Mouse (Mus musculus) Patski (cell line): ENCODE data around the gene Trak2. TPM values are rescaled to one million over a fixed set of nuclear protein-coding genes. Genes with fewer than 3 reads are reported as not detected.
"Not testable (repeated sequence)": the region's sequence is repeated elsewhere in the genome, so short reads cannot be mapped to it uniquely, and the experiment has no call there.

Source experiments
- ATAC-seq: fragments of 100-300 bp; one replicate; pipeline ENCODE4 v1.8.0; 2021
- CTCF ChIA-PET: fragments of 350-600 bp; sonication (Branson Sonifier 250); formaldehyde crosslinking; loops from one replicate; lab custom pipeline; 2022; ENCODE audit warnings: inconsistent platforms; lab: Charles Lee
- POLR2A ChIA-PET: fragments of 350-600 bp; sonication (Branson Sonifier 250); formaldehyde crosslinking; loops from one replicate; lab custom pipeline; 2022; ENCODE audit warnings: antibody characterized with exemption, inconsistent platforms; lab: Charles Lee
- DNase-seq: peaks from one replicate; pipeline ENCODE4 v3.0.0-alpha.2; 2011; ENCODE audit warnings: low read depth, low spot score
- H3K27me3 ChIP-seq: fragments of 371-371 bp; one replicate; pipeline ENCODE4 v1.5.1; 2021
- CTCF ChIP-seq: fragments of 100-300 bp; IDR thresholded peaks from one replicate; pipeline ENCODE4 v1.5.1; 2021
- in situ Hi-C: fragments of 300-500 bp; cut with MboI; formaldehyde crosslinking; loops from 3 replicates; pipeline ENCODE4 v1.11.1; 2018; ENCODE audit warnings: low pct_unique_long_range_greater_than_20kb, mixed read lengths
- polyA plus RNA-seq: library from polyadenylated mRNA; unstranded; gene quantifications from one replicate; pipeline ENCODE4 v1.2.3, GENCODE M21; 2021

The Trak2 gene
- polyA plus RNA-seq, 1 experiment from 2014 or later = 77.4 TPM

GRCm38 (mm10) chr1:58970054-58970453 is 3.2 kb downstream of the Trak2 start:
- in situ Hi-C loops = no loop called here
- no peak for DNase-seq
- CTCF ChIA-PET = interaction anchor here (0.7 kb wide), 1 partner anchor 13 kb away, joined by 3 read pairs; no protein-coding TSS in a partner anchor
- no peak for ATAC-seq
- no peak for TF ChIP-seq CTCF
- POLR2A ChIA-PET = no interaction called here
- H3K27me3 ChIP-seq = no peaks in the 10 kb centered on the region

- no peaks in the 10 kb centered on the region for H3K27me3 ChIP-seq
- DNase-seq (no peak), ATAC-seq (no peak)
- CTCF ChIA-PET = interaction anchor here (0.6 to 1.4 kb wide), 5 partner anchors 13 to 570 kb away, joined by 3 read pairs; no protein-coding TSS in a partner anchor
- TF ChIP-seq CTCF = no peak
- in situ Hi-C loops = no loop called here
- POLR2A ChIA-PET = no interaction called here
Measured at GRCm38 (mm10) chr1:58967534-58967933, 5.7 kb downstream of the Trak2 start.

DNA sequence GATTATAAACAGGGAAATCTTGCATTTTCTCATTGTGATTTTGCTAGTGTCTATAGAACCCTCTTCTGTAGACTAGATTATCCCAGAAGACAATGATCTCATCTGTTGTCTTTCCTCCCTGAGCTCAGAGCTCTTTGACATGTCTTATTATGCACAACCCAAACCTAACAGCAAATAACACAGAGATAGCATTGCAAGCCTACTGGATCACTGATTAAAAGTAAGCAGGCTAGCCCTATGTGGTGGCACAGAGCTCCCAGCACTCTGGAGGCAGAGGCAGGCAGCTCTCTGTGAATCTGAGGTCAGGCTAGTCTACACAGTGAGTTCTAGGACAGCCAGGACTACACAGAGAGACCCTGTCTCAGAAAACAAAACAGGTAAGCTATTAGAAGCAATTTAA is 10.4 kb downstream of the Trak2 start:
- ATAC-seq = no peak
- no peaks in the 10 kb centered on the region for H3K27me3 ChIP-seq
- DNase-seq = no peak
- ChIA-PET CTCF (interaction anchor here (1.3 to 3.2 kb wide), 3 partner anchors 9 to 12 kb away, joined by 3 to 15 read pairs (median 5); partner anchors contain the start of genes Stradb and Trak2), POLR2A (interaction anchor here (1.2 to 1.9 kb wide), 2 partner anchors 10 to 11 kb away, joined by 3 to 8 read pairs; partner anchors contain the start of genes Stradb and Trak2)
- in situ Hi-C loops = no loop called here
- TF ChIP-seq CTCF = no peak

- ChIA-PET POLR2A (interaction anchor here (1.9 kb wide), 1 partner anchor 11 kb away, joined by 8 read pairs; the partner anchor contains the start of genes Stradb and Trak2), CTCF (interaction anchor here (1.6 to 3.2 kb wide), 2 partner anchors 10 to 11 kb away, joined by 5 to 15 read pairs; partner anchors contain the start of genes Stradb and Trak2)
- no peak for TF ChIP-seq CTCF
- DNase-seq = no peak
- in situ Hi-C loops = no loop called here
- H3K27me3 ChIP-seq = no peaks in the 10 kb centered on the region
- ATAC-seq = no peak
Measured at GRCm38 (mm10) chr1:58962418-58962817, 10.8 kb downstream of the Trak2 start.

GRCm38 (mm10) chr1:58961152-58961893 is 11.9 kb downstream of the Trak2 start:
- POLR2A ChIA-PET = no interaction called here
- no peak for TF ChIP-seq CTCF
- no peaks in the 10 kb centered on the region for H3K27me3 ChIP-seq
- CTCF ChIA-PET = interaction anchor here (0.7 to 3.2 kb wide), 6 partner anchors 9 to 37 kb away, joined by 3 to 15 read pairs (median 4); partner anchors contain the start of genes Stradb and Trak2
- DNase-seq (no peak), ATAC-seq (no peak)
- in situ Hi-C loops = no loop called here

GRCm38 (mm10) chr1:58959682-58960081 is 13.5 kb downstream of the Trak2 start:
- POLR2A ChIA-PET = interaction anchor here (1.1 kb wide), 1 partner anchor 13 kb away, joined by 3 read pairs; the partner anchor contains the start of gene Trak2

GRCm38 (mm10) chr1:58958789-58959526 is 14.3 kb downstream of the Trak2 start:
- H3K27me3 ChIP-seq, DNase-seq, in situ Hi-C loops, ATAC-seq: not testable (repeated sequence)
- ChIA-PET POLR2A (interaction anchor here (0.6 kb wide), 1 partner anchor 11 kb away, joined by 3 read pairs; no protein-coding TSS in a partner anchor), CTCF (interaction anchor here (1.6 kb wide), 1 partner anchor 8 kb away, joined by 4 read pairs; no protein-coding TSS in a partner anchor)

More at GRCm38 (mm10) chr1:58959682-58960081, 13.5 kb downstream of the Trak2 start:
- no peak for TF ChIP-seq CTCF
- ATAC-seq (no peak), DNase-seq (no peak)
- in situ Hi-C loops = no loop called here
- CTCF ChIA-PET = interaction anchor here (1.6 kb wide), 1 partner anchor 9 kb away, joined by 4 read pairs; no protein-coding TSS in a partner anchor
- H3K27me3 ChIP-seq = no peaks in the 10 kb centered on the region

DNA sequence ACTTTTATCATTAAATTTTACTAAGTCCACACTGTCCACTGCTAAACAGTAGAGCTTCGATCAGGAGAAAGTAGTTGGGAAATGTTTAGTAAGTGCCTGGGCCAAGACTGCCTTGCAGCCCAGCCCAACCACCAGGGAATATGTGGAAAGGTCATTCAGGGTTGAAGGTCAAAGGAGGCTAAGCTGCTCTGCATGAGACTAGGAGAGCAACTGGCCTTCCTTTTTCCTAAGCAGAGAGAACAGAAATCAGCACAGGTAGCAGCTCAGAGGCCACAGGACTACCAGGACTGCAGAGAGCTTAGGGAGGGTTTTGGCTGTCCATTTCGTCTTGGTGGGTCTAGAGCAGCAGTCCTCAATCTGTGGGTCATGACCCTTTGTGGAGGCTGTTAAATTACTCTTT is 15.3 kb downstream of the Trak2 start:
- no peak for TF ChIP-seq CTCF
- ChIA-PET CTCF (interaction anchor here (1.2 kb wide), 1 partner anchor 12 kb away, joined by 3 read pairs; no protein-coding TSS in a partner anchor), POLR2A (no interaction called here)
- DNase-seq (no peak), ATAC-seq (no peak)
- no peaks in the 10 kb centered on the region for H3K27me3 ChIP-seq
- in situ Hi-C loops = no loop called here

DNA sequence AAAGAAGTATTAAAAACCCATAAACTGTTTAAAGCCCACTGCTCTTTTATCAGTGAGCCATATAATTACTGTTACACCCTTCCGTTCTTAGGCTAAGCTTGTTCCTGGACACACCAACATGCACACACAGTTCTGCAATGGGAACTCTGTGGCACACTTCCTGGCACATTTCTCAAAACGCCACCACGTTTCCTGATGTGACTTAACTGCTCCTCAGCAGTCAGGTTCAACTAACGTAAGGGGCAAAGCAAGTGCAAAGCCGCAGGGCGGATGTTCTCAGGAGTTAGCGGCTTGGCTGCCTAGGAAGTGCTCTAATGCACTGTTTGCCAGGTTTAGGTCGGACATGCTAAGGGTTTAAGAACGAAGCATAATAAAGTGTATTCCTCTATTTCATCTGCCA is 17.0 kb downstream of the Trak2 start:
- ChIA-PET CTCF (interaction anchor here (1.3 to 1.6 kb wide), 2 partner anchors 12 to 16 kb away, joined by 3 read pairs; no protein-coding TSS in a partner anchor), POLR2A (no interaction called here)
- H3K27me3 ChIP-seq = no peaks in the 10 kb centered on the region
- ATAC-seq = no peak
- DNase-seq = no peak
- TF ChIP-seq CTCF = no peak
- in situ Hi-C loops = no loop called here

- ChIA-PET POLR2A (no interaction called here), CTCF (interaction anchor here (1.4 to 1.6 kb wide), 2 partner anchors 11 to 12 kb away, joined by 3 read pairs; no protein-coding TSS in a partner anchor)
- ATAC-seq (no peak), DNase-seq (no peak)
- no peak for TF ChIP-seq CTCF
- H3K27me3 ChIP-seq = no peaks in the 10 kb centered on the region
- in situ Hi-C loops = no loop called here
Measured at GRCm38 (mm10) chr1:58955716-58956115, 17.5 kb downstream of the Trak2 start.
